Mouse (Mus musculus) thymus, postnatal 36 days (tissue): ENCODE data around the gene Zscan21.

Experiments
- DNase-seq, 2 experiments: peaks; one replicate each; pipeline ENCODE4 v3.0.0; 2022; ENCODE audit warnings: mixed read lengths in 2 of 2

Zscan21 gene

DNA sequence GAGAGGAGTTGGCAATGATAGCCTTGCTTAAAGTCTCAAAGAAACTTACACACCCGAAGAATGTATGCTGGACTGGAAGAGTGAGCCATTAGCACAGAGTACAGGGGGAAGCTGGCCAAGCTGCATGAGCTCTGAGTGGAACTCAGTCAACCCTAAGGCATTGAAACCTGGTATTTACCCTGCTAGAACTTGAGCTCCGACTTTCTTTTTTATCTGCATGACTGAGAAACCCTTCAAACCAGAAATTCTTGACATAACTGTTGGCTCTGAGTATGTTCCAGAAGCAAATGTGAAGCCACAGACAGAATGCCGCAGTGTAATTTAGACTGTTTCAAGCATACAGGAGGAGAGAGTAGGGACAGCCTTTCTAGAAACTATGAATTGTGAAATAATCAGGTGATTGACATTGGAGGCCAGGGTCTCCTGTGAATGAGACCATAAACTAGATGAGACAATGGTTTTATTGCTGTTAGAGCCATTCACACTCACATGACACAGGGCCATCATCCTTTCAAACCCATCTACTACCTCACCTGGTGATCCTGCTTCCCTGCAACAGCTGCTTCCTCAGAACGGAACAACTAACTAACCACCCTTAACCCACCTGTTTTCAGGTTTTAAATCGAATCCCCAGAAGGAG, 15.8 kb downstream of the Zscan21 start:
- no peak for DNase-seq

- DNase-seq = no peak
Observed at GRCm38 (mm10) chr5:138137257-138137656, 20.6 kb downstream of the Zscan21 start.

DNA sequence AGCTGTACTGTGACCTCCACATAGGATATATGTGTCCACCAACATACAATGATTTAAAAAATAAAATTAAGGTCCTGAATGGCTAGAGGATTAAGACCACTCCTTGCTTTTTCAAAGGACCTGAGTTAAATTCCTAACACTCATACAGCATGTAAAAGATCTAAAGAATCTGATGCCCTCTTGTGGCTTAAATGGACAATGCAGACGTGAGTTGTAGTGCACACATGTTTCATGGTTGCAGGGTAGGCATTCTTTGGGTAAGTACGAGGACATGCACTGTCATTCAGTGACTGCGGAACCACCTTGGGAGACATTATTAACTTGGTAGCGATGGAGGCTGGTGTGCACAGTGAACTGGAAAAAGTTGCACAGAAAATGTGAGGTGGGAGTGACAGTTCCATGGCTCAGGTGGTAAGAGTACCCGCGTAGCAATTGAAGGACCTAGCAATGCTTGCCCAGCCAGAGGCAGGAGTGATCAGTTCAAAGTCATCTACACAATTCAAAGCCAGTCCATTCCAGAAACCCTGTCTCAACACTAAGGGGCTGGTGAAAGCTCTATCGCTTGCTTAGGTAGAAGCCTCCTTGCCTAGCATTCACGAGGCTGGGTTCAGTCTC, 21.3 kb downstream of the Zscan21 start:
- DNase-seq = no peak

- DNase-seq = no peak
Observed at GRCm38 (mm10) chr5:138138585-138138984, 21.9 kb downstream of the Zscan21 start.

GRCm38 (mm10) chr5:138154390-138154789, 37.7 kb downstream of the Zscan21 start:
- no peak for DNase-seq

DNA sequence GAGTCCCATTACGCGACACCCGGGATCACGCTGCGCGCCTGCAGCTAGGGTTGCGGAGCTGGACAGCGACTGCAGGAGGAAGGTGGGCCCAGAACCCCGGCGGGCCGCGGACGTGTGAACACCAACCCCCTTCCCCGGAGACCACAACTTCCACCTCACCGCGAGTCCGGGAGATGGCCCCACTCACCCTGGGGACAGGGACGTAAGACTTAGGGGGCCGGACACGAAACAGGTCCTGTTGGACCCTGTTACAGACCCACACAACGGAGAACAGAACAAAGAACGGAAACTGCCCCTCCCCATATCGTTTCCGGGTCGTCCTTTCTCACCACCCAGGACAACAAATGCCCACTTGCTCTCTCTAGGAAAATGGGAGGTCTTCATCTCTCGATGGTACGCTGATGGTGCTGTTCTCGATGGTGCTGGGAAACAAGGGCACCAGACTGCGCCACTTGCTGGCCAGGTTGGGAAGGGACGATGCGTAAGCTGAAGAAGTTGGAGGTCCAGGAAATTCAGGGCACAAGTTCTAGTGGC, 38.8 kb downstream of the Zscan21 start, which contains the start of gene Zfp113:
Gene Zfp113 (minus strand): TSS at position 302 of the 534 bp plus-strand sequence.
- DNase-seq = peak; percentile 84 to 88

GRCm38 (mm10) chr5:138160224-138160762, 43.6 kb downstream of the Zscan21 start:
- no peak for DNase-seq

- peak; percentile 94 to 95 for DNase-seq
Observed at GRCm38 (mm10) chr5:138160842-138161665, 44.4 kb downstream of the Zscan21 start, which contains the start of gene Cops6. Gene Cops6 (plus strand): TSS chr5:138161071.

- no peak for DNase-seq
Observed at GRCm38 (mm10) chr5:138163046-138163445, 46.3 kb downstream of the Zscan21 start.

GRCm38 (mm10) chr5:138163610-138164009, 46.9 kb downstream of the Zscan21 start:
- no peak for DNase-seq

DNA sequence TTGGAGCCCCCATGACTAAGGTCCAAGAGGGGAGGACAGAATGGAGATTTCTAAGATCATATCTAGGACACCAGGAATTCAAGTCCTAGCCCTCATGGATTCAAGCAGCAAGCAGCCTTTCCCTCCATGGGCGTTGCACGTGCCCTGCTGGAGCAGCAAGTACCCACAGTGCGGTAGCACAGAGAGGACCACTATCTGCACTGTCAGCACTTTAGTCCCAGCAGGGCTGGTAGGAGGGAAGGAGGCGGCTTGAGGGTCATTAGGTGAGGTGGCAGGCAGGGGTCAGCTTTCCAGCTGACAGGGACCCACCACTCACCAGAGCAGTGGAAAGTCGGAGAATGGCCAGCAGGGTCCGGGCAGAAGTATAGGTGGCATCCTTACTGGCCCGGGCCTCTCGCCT, 48.9 kb downstream of the Zscan21 start:
- DNase-seq = no peak

GRCm38 (mm10) chr5:138170936-138171561, 54.3 kb downstream of the Zscan21 start:
- peak; percentile 91 to 92 for DNase-seq

GRCm38 (mm10) chr5:138171695-138172491, 55.2 kb downstream of the Zscan21 start, which contains the start of the genes Ap4m1 and Mcm7:
Gene Ap4m1 (plus strand): TSS chr5:138172002.
Gene Mcm7 (minus strand): TSS chr5:138172422.
- DNase-seq = peak; percentile 84 to 90

DNA sequence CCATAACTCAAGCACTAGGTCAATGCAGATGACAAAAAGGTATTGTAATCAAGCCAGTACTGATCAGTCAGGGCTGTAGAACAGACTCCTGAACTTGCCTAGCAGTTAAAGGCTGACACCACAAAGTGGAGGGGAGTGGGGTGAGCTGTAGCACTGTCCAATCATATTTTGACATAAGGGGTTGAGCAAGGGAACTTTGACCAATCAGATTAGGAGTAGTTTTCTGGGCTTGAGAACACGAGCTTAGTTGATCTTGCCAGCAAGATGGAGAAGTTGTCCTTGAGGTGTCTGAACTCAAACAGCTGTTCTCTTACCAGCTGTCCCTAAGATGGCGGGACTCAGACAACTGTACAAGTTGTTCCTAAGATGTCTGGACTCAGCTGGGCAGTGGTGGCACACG, 56.5 kb downstream of the Zscan21 start:
- DNase-seq = no peak
